Mouse (Mus musculus) thymus, adult 2 months (tissue): ENCODE measurements around the gene Depp1.

Source experiments
- CTCF ChIP-seq: fragments of 200-500 bp; IDR thresholded peaks from 2 replicates; pipeline ENCODE4 v1.5.1; 2012; ENCODE audit warnings: mild to moderate bottlenecking, control low read depth, low read length, moderate library complexity, borderline replicate concordance; ENCODE audit not compliant: control insufficient read depth, poor library complexity, insufficient read depth; ENCODE audit errors: extremely low read depth
- POLR2A ChIP-seq: fragments of 200-500 bp; IDR thresholded peaks from 2 replicates; pipeline ENCODE4 v1.6.1; 2012; ENCODE audit warnings: mild to moderate bottlenecking, low read length, control low read depth, moderate library complexity; ENCODE audit not compliant: control insufficient read depth, poor library complexity, insufficient read depth; ENCODE audit errors: extremely low read depth

DNA sequence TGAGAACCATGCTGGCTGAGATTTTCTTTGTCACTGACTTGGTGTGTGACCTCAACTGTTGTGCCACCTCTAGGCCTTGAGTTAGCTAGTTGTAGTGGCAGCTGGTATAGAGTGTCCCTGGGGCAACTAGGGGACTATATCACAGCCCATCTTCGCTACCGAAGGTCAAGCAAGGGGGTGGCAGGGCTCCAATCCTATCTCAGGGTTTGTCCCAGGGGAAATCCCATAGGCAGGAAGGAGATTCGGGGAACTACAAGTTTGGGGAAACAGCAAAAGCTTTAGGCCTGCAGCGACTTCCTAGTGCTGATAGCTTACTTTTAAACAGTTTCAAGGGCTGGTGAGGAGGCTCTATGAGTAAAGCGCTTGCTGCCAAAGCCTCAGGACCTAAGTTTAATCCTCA, 21.9 kb downstream of the Depp1 start:
- TF ChIP-seq CTCF (no peak), POLR2A (no peak)
